Mouse (Mus musculus) cerebellum, postnatal 4 days (tissue): ENCODE measurements around the gene Rtn4r.

Experiments used
- DNase-seq, 2 experiments: peaks; one replicate each; pipeline ENCODE4 v3.0.0; 2022; ENCODE audit warnings: low spot score in 2 of 2, mixed read lengths in 1 of 2

The Rtn4r gene

DNA sequence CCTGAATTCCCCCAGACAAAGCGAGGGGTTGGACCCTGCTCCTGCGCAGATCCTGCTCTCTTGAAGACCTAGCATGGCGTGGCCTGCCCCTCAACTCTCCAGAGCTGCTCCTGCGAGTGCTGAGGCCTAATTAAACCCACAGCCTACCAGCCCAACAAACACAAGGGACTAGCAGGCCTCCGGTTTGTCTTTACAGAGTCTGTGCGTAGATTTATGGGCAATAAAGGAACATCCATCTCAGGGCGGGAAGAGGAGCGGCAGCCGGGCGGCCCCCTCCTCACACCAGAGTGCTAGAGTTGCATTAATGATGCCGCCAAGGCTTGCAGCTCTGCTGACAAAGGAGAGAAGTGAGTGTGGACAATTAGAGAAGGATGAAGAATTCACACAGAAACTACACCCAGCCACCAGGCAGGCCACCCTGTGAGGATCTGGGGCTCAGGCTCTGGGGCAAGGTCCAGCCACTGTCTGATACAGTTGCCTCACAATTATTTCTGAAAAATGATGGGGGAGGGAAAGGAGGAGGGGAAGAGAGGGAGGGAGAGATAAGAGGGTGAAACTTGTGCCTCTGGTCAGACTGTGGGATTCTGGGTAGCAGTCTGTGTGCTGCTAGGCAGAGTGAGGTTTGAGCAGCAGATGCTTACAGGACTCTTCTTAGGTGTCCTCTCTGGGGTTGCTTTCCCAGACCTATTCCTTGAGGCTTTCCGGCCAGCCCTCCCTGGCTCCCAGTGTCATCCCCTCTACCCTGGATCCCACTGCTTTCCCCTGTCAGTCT, 29.3 kb downstream of the Rtn4r start:
- DNase-seq = no peak

DNA sequence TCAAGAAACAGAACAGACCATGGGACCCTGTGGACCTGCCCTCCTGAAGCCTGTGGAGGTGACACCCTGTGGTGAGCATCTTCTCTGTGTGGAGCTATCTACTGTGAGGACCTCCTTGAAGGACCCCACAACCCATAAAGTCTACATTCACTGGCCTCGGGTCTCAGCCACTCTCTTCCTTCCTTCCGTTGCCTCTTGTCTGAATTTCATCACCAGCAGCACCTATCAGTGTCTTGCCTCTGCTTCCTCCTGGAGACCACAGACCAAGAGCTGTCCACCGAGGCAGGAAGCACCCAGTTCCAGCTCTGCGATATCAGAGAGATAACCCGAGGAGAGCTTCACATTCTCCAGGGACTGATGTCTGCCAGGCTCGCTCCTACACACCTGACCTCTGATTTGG, 31.8 kb downstream of the Rtn4r start:
- DNase-seq = no peak

DNA sequence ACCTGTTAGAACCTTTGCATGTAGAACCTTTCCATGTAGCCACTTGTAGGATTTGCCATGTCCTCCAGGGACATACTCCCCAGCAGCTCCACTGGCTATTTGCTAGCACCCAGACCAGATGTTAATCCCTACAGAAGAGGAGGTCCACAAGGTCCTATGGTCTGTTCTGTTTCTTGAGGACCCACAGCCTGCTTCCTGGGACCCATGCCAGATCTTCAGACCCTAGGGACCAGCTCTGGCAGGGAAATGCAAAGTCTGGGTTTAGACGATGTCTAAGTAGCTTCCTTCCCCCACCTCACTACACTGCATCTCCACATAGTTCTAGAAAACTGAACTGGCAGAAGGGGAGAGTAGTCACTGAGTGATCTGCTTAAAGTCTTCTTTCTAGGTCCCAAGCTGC, 32.3 kb downstream of the Rtn4r start:
- no peak for DNase-seq

DNA sequence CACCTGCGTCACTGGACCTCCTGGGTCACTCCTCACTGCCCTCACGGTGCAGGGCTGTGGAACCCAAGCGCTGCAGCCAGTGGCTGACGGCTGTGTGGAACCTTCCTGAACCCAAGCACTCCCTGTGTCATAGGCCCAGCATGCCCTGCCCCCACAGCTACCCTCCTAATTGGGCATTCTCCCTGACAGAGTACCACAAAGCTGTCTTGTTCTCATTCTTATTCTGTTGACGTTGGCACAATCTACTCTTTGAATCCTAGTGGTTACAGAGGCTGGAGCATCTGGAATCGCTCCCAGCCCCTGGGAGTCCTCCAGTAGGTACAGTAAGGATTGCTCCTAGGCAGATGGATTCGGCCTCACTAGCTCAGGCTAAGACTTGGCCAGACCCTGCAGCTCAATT, 33.1 kb downstream of the Rtn4r start:
- no peak for DNase-seq

DNA sequence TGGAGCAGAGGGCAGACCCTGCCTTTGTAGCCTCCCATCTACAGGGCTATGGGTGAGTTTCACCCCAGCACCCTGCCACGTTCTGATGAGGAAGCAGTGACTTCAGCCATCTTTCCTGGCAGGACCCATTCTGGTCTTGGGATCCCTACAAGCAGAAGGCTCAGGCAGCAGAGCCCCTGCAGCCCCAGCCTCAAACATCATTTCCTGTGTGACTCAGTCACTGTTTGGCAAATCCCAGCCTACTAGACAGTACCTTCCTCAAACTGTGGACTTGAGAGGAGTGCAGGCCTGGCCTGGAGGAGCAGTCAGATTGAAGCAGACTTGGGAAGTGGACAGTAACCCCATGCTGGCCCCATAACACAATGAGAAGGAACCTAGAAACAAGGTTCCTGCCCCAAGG, 33.7 kb downstream of the Rtn4r start:
- no peak for DNase-seq

DNA sequence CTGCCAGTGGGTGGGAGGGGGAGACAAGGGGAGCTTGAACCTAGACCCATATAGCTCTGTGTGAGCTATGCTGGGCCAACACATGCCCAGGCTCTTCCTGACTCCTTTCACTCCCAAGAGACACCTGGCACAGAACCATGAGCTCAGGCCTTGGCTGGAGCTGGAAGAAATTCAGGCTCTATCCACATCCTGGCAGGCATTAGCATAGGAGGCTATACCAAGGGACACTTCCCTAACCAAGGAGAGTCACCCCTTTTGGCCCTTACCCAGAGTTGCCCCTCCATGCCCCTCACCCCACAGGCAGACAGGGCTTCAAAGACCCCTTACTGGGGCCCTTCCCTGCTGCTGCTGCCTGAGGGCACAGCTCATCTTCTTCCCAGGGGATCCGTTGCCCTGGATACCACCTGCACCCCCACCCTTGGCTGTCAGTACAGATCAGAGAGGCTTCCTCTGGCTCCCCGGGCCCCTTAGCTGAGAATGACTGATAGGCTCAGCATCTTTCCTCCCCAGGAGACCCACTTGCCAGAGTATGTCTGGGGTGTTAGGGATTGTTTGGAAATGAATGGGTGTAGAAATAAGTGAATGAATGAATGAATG, 37.3 kb downstream of the Rtn4r start:
- no peak for DNase-seq

DNA sequence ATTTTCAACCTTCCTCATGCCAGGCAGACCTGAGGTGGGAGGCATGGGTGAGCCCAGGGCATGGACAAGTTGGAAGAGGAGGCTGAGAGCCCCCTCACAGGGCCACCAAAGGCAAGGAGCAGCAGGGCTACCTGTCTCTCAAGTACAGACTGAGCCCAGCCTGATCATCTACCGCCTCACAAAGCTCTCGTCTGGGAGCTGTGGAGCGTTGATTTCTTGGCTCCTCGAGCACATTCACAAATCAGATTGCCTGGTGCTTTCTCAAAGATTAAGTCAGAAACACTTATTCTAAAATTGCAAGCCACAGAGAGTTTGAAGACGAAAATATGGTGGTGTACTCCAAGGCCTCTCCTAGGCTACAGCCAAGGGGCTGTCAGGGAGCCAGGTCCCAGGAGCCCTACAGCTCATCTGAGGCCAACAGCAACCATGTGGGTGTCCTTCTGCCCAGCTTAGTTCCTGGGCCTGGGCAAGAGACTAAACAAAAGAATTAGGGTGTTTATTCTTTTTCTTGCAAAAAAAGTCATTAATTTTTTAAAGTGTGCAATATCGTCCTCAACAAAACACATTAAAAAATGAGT, 39.3 kb downstream of the Rtn4r start:
- peak in 1 of 2 experiments; percentile 43 for DNase-seq

DNA sequence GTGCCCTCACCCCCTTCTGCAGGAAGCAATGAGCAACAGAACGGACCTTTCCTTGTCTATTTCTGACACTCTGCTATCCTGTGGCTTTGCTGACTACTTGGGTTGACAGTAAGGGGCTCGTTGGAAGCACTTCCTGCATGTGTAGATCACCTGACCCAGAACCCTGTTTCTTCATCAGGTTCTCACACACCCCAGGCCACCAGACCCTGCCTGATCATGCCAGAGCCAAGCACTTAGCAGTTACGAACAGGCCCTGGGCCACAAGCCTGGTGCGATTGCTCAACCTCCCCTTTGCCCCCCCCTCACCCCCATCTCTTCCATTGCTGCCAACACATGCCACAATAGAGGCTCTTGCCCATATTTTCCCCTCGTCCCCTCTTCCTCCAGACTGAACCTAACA, 41.7 kb downstream of the Rtn4r start:
- no peak for DNase-seq

DNA sequence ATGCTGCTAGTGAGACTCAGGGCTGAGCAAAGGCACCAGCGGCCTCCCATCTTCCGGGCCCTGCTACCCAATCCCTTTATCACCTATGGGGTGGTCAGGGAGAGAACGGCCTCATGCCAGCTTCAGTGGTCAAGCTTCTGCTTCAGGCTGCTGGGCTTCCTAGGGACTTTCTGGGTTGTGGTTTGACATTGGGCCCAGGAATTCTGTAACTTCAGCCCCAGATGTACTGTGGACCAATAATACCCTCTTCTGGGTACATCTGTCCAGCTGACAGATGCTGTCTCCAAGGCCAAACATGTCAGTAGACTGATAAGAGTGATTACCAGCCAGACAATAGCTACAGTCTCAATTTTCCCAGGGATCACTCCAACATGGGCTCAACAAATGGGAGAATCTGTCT, 42.3 kb downstream of the Rtn4r start:
- no peak for DNase-seq

DNA sequence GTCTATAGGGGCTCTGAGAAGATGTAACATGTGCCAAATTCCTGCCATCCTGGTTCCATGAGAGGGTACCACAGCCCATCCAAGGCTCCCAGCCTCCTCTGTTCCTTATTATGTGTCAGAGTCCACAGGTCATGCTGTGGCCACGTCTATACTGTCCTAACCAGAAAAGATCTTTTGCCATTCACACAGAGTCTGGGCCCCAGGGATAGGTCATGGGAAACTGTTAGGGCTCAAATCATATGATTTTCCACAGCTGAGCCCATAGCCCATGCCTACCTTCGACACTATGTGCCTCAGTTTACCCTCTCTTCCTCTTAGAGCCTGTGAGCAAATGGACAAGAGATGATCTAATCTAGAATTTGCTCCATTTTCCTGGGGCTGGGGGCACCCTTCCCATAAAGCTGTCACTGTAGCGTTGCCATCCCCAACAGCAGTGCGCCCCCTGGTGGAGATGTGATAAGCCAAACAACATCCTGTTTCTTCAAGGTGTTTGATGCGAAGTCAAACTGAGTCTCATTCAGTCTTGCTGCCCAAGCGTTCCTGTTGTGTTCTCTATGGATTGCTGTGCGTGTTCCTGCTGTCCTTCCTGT, 44.9 kb downstream of the Rtn4r start:
- DNase-seq = peak; percentile 77 to 86

DNA sequence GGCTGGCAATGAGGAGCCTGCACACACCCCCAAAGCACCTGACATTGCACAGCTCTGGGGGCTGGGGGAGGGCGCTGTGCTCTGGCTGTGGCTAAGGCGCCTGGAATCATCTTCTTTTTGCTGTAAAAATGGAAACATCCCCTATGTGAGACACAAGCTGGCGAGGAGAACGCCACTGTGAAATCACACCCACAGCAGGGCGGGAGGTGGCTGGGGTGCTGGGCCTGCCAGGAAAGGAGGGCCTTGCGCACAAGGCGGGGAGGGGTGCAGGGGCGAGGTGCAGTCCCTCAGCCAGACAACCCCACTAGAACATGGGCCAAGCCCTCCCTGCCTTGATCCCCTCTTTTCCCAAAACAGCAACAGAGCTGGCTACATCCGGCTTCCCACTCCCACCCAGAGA, 45.8 kb downstream of the Rtn4r start:
- no peak for DNase-seq

DNA sequence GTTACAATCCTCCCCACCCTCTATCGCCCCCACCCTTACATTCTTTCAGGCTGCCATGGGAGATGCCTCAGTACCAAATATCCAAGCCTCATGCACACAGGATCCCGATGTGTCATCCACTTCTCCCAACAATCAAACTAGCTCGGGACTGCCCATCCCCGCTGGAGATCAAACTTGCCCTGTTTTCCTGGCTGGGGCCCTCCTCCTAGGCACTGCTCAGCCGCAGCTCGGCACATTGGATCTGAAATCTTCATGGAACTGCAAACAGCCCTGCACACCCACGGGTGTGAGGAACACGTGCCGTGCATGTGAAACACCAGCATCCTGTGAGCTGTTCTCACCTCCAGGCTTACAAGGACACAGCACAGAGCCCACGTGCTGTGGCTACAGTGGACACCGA, 46.3 kb downstream of the Rtn4r start:
- no peak for DNase-seq

DNA sequence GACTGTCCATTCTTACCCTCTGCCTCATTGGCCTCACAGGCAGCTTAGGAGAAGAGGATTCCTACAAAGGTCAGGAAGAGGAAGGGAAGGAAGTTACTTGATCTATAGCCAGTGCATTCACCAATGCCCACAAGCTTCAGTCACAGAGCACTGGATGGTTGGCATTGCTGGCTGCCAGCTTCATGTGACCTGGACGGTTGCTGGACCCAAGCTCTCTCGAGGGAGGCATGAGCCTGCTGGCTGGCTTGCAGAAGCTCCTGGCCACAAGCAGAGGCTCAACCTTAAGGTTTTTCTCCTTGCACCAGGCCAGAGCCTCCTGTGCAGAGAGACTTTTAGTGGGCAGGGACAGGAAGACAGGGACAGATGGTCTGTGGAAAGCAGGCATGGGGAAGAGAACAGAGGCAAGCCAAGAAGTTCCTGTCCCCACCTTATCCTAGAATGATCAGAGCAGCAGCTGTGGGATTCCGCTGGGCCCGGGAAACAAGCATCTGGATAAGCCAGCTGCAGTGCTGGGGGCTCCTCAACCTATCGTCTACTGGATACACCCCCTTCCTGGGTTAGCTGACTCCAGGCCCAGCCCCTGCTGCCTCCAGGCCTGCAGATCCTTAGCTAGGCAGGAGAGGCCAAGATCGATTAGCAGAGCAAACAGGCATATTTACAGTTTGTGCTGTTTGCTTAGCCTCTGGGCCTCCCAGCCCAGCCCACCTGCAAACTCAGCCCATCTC, 48.5 kb downstream of the Rtn4r start:
- no peak for DNase-seq

DNA sequence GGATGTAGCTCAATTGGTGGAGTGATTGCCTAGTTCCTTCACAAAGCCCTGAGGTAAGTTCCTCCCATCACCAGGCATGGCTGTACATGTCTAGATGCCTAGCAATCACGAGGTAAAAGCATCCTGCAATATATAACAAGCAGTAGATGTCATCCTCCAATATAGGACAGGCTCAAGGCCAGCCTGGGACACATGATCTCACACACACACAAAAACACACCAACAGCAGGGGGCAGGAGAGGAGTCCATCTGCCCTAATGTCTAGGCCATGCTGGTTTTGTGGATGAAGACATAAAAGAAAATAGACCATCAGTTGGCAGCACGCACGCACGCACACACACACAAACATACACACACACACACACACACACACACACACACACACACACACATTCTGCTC, 49.3 kb downstream of the Rtn4r start:
- DNase-seq = no peak

DNA sequence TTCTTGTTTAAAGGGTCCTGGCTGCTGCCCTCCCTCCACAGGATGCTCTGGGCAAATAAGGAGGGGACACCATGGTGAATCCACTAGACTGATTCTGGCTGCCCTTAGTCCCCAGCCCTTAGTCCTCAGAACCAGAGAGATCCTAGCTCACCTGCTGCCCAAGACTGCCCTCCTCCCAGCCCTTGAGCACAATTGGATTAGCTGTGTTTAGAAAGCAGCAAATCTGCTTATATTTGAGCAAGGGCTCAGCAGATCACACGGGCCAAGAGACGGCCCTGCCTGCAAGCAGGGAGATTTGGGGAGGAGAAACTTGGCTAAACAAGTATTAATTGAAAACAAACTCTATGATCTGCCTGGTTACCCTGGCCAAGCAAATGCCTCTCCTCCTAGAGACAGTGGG, 52.1 kb downstream of the Rtn4r start:
- DNase-seq = no peak

DNA sequence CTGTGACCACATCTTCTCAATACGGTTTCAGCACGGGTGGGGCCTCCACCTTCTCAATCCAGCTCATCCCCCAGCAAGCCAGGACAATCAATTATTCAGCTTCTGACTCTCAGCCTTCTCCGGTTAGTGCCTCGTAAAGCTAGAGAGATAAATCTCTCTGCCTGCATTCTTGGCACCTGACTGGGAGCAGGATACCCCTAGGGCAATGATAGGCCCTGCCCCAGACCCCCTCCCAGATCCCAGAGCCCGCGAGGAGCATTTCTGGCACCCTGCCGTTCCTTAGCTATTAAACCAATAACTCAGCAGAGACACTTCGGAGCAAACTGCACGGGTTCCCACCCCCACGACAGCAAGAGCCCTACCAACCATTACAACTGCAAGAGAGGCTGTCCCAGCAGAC, 54.0 kb downstream of the Rtn4r start:
- DNase-seq = no peak

DNA sequence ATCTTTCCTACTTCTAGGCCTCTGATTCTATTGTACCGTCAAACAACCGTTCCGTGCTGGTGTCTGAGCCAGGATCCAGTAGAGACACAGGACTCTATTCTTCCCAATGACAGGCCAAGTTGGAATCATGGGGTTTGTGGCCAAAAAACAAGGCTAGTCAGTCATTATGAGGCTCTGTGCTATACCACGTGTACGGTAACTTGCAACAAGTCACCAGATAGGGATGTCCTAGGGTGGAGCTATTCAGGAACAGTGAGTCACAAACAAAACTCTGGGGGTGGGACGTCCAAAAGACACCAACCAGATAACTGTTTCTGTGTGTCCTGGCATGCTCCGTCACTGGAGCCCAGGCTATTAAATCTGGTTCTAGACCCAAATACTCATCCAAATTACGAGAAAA, 55.3 kb downstream of the Rtn4r start:
- DNase-seq = no peak

DNA sequence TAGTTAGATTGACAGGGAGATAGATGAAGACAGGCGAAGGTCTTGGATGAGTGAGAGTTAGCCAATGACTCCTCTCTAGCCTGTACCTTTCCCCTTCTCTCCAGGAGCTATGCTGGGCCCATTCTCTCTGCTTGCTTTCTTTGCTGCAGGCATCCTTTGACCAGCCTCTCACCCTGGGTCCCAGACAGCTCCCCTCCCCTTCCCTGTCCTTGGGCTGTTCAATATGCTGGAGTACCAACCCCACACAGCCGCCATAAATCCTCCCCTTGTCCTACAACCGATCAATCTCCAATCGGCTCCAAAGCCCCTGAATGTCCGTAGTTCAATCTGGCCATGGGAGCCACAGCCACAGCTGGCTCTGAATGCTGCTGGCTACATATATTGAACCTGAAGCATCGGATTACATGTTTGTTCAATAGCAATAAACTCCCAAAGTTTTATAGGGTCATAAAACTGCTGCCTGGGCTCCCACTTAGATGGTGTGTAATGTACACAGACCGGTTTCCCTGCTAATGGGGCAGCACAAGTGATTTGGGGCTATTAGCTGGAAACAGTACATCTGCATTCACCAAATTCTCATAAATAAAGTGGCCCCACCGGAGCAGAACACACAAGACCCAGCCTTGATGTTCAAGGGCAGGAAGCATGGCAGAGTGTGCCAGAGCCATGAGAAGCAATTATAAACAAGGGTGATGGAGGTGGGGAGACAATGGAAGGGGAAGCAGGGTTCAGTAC, 58.4 kb downstream of the Rtn4r start:
- no peak for DNase-seq

DNA sequence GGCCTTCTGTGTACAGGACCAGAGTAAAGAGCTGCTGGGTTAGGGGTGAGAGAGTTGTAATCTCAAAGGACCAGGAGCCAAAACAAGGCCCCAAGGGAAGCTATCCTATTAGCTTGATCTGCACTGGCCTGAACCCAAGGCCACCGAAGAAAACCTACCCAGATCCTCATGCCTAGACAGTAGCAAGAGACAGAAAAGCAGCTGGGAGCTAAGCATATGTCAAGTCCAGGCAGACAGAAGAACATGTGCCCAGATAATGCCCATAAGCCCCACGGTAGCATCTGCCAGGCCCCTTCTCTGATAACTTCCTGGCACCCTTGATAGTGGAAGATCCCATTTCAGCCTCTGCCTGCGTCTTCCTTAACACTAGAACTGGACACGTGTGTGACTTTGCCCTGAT, 59.4 kb downstream of the Rtn4r start:
- no peak for DNase-seq

DNA sequence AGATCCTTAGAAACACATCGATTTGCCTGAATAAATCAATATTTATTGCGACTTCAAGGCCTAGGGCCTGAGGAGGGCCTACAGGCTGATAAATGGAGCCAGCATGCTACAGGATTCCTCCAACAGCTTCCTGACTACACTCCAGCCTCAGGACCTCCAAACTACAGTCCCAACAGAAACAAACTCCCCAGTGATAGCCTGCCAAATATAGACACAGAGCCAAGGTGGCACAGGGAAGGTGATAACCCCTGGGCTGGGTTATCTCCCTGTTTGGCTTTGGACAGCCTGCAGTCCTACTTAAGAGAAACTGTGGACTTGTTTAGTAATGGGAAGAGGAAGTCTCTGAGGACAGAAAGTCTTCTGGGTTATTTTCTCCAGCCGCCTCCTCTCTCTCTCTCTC, 59.8 kb downstream of the Rtn4r start:
- no peak for DNase-seq

DNA sequence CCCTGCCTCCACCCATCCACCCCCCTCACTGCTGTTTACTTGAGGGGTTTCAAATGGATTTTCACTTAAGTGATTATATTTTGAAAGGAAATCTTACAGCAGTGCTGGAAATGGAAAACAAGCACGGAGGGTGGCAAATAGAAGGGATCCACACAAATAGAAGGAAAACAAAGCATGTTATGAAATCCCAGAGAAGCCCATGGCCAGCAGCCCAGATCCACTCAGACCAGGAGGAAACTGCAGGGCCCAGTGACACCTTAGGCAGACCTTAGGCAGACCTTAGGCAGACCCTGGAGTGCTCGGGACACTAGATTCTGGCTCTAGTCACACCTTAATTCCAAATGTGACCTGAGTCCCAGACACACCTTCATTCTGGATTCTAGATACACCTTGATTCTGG, 63.6 kb downstream of the Rtn4r start:
- DNase-seq = no peak
